In genomic region chr7:78926156-78926555, GRCm38 (mm10) we compare ENCODE assay signal across 27 mouse cellular contexts. TPM values are rescaled to one million over a fixed set of nuclear protein-coding genes. Genes with fewer than 3 reads are reported as not detected.
DNase-seq lines count a peak whose midpoint lies in the region; ATAC-seq lines count a peak whose summit lies in the region.
"Had no signal": no experiment of that assay in that cellular context is flagged by ENCODE, and none has a peak within 500 bp of the region (broad histone marks: within the 10 kb centered on the region; RNA-seq: fewer than 3 reads in every experiment).

No protein-coding gene starts in this region.

- 84% methylated on average over 9 of the region's 9 CpGs for WGBS in neural tube, embryonic 11.5 days
- WGBS in neural tube, embryonic 15.5 days, result 83% methylated on average over 9 of the region's 9 CpGs

- no peaks in the 10 kb centered on the region for H3K9me3 ChIP-seq in neural tube, embryonic 11.5 days (ENCODE audit: control insufficient read depth, low read length)
- no peaks in the 10 kb centered on the region for H3K9me3 ChIP-seq in neural tube, embryonic 15.5 days (replicated peaks)
- H3K9me3 ChIP-seq: forebrain, embryonic 13.5 days; heart, embryonic 13.5 days; hindbrain, embryonic 13.5 days; midbrain, embryonic 10.5 days had no signal

- ATAC-seq in cerebellum, adult (ENCODE audit: insufficient number of reproducible peaks, low FRiP score, low TSS enrichment), result no peak
- ATAC-seq in neural tube, embryonic 11.5 days (ENCODE audit: insufficient read depth, low FRiP score, low TSS enrichment), result no peak
- ATAC-seq in neural tube, embryonic 15.5 days (ENCODE audit: low FRiP score), result no peak
- ATAC-seq: CD4-positive, CD25-positive, alpha-beta regulatory T cell, adult 4 months; forebrain, embryonic 13.5 days; inflammation-experienced regulatory T-cells, adult 6 months; liver, postnatal 0 days; lung, postnatal 0 days had no signal

- no peak overlapping the region for H3K9ac ChIP-seq in neural tube, embryonic 11.5 days (ENCODE audit: low read length)
- H3K9ac ChIP-seq in neural tube, embryonic 15.5 days (replicated peaks), result no peak overlapping the region
- H3K9ac ChIP-seq: forebrain, embryonic 13.5 days; heart, embryonic 13.5 days; hindbrain, embryonic 13.5 days; liver, postnatal 0 days had no signal

- intact Hi-C loops in heart, postnatal 36 days (cut with DNase I), result loop anchor here (5.0 kb wide), 1 partner anchor 426 kb away; no protein-coding TSS in a partner anchor

- H3K27me3 ChIP-seq in neural tube, embryonic 11.5 days (ENCODE audit: control insufficient read depth, insufficient read depth, low read length), result 0 out of 2 replicates have a peak, but pooled peaks cover 2% of the 10 kb centered on the region
- peaks cover 7% of the 10 kb centered on the region; the same call in 1 of the 2 replicates for H3K27me3 ChIP-seq in neural tube, embryonic 15.5 days (replicated peaks)
- H3K27me3 ChIP-seq: forebrain, embryonic 13.5 days had no signal

- H3K4me1 ChIP-seq in neural tube, embryonic 11.5 days (ENCODE audit: control insufficient read depth, insufficient read depth, low read length), result no peaks in the 10 kb centered on the region
- no peaks in the 10 kb centered on the region for H3K4me1 ChIP-seq in neural tube, embryonic 15.5 days
- H3K4me1 ChIP-seq: forebrain, embryonic 13.5 days; heart, embryonic 13.5 days; hindbrain, embryonic 13.5 days had no signal

- no peak overlapping the region for H3K27ac ChIP-seq in neural tube, embryonic 11.5 days (ENCODE audit: low read depth, low read length)
- no peak overlapping the region for H3K27ac ChIP-seq in neural tube, embryonic 15.5 days (replicated peaks)
- H3K27ac ChIP-seq: forebrain, embryonic 13.5 days; heart, adult 2 months; heart, embryonic 13.5 days; hindbrain, embryonic 13.5 days; midbrain, embryonic 10.5 days; stomach, postnatal 0 days had no signal

- no peaks in the 10 kb centered on the region for H3K36me3 ChIP-seq in neural tube, embryonic 11.5 days (ENCODE audit: control insufficient read depth, insufficient read depth, low read length)
- no peaks in the 10 kb centered on the region for H3K36me3 ChIP-seq in neural tube, embryonic 15.5 days
- H3K36me3 ChIP-seq: heart, embryonic 13.5 days; hindbrain, embryonic 13.5 days; midbrain, embryonic 10.5 days had no signal

- no peak overlapping the region for H3K4me2 ChIP-seq in neural tube, embryonic 11.5 days (ENCODE audit: low read depth)
- H3K4me2 ChIP-seq in neural tube, embryonic 15.5 days, result no peak overlapping the region
- H3K4me2 ChIP-seq: forebrain, embryonic 13.5 days; heart, embryonic 13.5 days; hindbrain, embryonic 13.5 days had no signal

- DNase-seq in cerebellum, postnatal 14 days, result peak; percentile 80
- peak; percentile 49 to 60 for DNase-seq in layer of hippocampus, postnatal 10 days (ENCODE audit: low spot score in 2 of 2)
- no peak for DNase-seq in layer of hippocampus, adult 11-12 months (ENCODE audit: low spot score)
- peak; percentile 7 for DNase-seq in neural tube, embryonic 11.5 days (ENCODE audit: low spot score)
- no peak for DNase-seq in c-Kit-positive CD71-positive TER-119-positive erythroid progenitor cells, embryonic 14.5 days (ENCODE audit: low spot score)
- no peak for DNase-seq in heart, postnatal 36 days
- DNase-seq: adrenal gland, postnatal 36 days; cerebellum, adult 18-20 months; gastrocnemius, postnatal 36 days; heart, adult 2 months; heart, postnatal 14 days; kidney, adult 18-20 months; kidney, postnatal 4 days; liver; liver, postnatal 0 days; thymus, adult 2 months had no signal

- H3K4me3 ChIP-seq in neural tube, embryonic 11.5 days (ENCODE audit: low read depth, low read length), result no peak overlapping the region
- H3K4me3 ChIP-seq in neural tube, embryonic 15.5 days (replicated peaks), result no peak overlapping the region
- H3K4me3 ChIP-seq: erythroblast, embryonic 14.5 days; forebrain, embryonic 13.5 days; heart, adult 2 months; heart, embryonic 13.5 days; hindbrain, embryonic 13.5 days; midbrain, embryonic 10.5 days had no signal

RNA-seq across cellular contexts. Expression of gene Isg20, which starts 12.9 kb away (rescaled TPM):
- 1 to 10 TPM in 1 of 2 experiments, under 1 TPM in 1; 0.73 to 1.2 TPM for total RNA-seq in layer of hippocampus, postnatal 10 days (2021)
- 0.45 and 0.49 TPM in 2 replicates for polyA plus RNA-seq in neural tube, embryonic 11.5 days (2014; fragmentation: Nextera tagmentation; extraction: Ambion mirVana)
- polyA plus RNA-seq in neural tube, embryonic 15.5 days (2015; fragmentation: Nextera tagmentation; extraction: Ambion mirVana), result 1.3 and 10.5 TPM in 2 replicates
- 1 to 10 TPM; 8.6 to 9.5 TPM for total RNA-seq in heart, postnatal 36 days (2021)
- polyA plus RNA-seq: forebrain, embryonic 13.5 days had no signal

RNA-seq across cellular contexts. Expression of gene Aen, which starts 30.5 kb away (rescaled TPM):
- total RNA-seq in layer of hippocampus, postnatal 10 days (2021), result 10 to 100 TPM; 32.3 to 36.5 TPM
- 49.1 and 52.5 TPM in 2 replicates for polyA plus RNA-seq in neural tube, embryonic 11.5 days (2014; fragmentation: Nextera tagmentation; extraction: Ambion mirVana)
- polyA plus RNA-seq in neural tube, embryonic 15.5 days (2015; fragmentation: Nextera tagmentation; extraction: Ambion mirVana), result 55.7 and 58.6 TPM in 2 replicates
- total RNA-seq in heart, postnatal 36 days (2021), result 10 to 100 TPM; 35.2 to 35.3 TPM

Comparison
In these comparisons a context has a peak if more than half of its experiments do, and no peak if none do; other contexts are left out.
1. DNase-seq: peak in cerebellum, postnatal 14 days (2 of 2), layer of hippocampus, postnatal 10 days (2 of 2) and neural tube, embryonic 11.5 days (single experiment); none in layer of hippocampus, adult 11-12 months (single experiment), c-Kit-positive CD71-positive TER-119-positive erythroid progenitor cells, embryonic 14.5 days (single experiment) and heart, postnatal 36 days (0 of 2).
2. RNA of gene Isg20, which starts 12.9 kb away (total RNA-seq): 8.6 to 9.5 TPM in heart, postnatal 36 days; 0.73 to 1.2 TPM in layer of hippocampus, postnatal 10 days; every median in the first group is over 4 times any median in the second.